Mouse (Mus musculus): ENCODE data around the gene Stard13. TPM values are rescaled to one million over a fixed set of nuclear protein-coding genes. Genes with fewer than 3 reads are reported as not detected.

The Stard13 gene
- total RNA-seq, 2 experiments from 2014 or later, result 9.8 to 10.7 TPM

DNA sequence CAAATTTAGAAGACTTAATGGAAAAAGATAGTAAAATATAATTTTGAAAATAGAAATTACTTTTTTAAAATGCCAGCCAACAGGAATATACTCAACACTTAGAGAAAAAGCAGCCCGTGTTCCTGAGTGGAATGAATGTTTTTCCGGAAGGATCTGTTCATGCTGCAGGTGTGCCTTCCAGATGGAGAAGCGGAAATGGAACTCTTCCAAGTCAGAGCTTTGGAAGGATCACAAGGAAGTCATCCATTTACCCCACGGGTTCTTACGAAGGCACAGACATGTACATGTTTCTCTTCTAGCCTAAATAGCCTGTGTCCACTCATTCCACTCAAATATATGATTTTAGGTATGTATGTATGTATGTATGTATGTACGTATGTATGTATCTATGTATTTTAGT lies 142.6 kb downstream of the Stard13 start:
- intact Hi-C loops (cut with DNase I), result no loop called here
- no peak for DNase-seq (ENCODE audit: extremely low spot score in 1 of 2, low spot score in 2 of 2)

- intact Hi-C loops (cut with DNase I), result no loop called here
- no peak for DNase-seq (ENCODE audit: extremely low spot score in 1 of 2, low spot score in 2 of 2)
These were observed 144.4 kb downstream of the Stard13 start for GRCm38 (mm10) chr5:151089201-151089600.

DNA sequence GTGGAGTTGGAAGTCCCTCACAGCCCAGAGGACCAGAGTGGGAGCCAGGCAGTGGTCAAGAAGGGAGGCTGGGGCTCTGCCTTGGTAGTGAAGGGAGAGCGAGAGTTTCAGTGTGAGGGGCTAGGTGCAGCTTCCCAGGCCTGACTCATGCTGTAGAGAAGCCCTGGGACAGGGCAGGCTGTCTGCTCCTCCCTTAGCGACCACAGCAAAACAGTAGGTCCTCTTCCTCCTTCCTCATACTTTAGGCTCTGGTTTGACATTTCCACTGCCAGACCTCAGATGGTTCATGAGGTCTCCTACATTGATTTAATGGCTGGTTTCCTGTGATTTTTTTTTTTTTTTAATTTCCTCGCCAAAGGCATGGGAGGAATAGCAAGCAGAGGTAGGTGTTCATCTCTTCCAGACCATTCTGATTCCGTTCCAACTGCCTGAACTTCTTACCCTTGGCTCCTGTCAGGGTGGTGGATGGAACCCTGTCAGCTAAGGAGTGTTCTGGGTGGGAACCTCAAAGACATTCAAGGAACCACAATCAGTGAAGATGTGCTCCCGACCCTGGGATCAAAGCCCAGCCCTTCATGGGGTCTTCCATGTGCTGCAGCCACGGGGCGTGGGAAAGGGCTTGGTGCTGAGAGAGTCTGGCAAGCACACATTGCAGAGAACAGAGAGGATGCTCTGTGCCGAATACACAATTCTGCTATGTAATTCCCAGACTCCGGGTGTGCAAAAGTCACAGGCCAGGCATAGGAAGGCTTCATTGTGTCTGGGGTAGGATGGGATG lies 147.0 kb downstream of the Stard13 start:
- peak in 1 of 2 experiments; percentile 63 for DNase-seq (ENCODE audit: extremely low spot score in 1 of 2, low spot score in 2 of 2)

DNA sequence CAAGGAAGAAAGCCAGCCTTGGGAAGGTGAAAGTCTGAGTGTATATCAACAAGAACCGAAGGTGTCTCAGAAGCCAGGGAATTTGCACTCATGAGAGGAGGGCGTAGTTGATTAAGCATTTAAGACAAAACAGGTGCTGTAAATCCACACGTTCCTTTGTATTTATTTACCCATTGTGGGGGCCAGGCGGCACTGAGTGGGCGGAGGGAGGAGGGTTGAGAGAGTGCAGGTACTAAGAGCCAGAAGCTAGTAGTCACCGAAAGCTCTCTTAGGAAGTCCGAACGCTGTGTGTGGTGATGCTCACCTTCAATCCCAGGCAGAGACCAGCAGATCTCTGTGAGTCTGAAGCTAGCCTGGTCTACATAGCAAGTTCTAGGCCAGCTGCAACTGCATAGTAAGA lies 147.9 kb downstream of the Stard13 start:
- intact Hi-C loops (cut with DNase I), result no loop called here
- DNase-seq (ENCODE audit: extremely low spot score in 1 of 2, low spot score in 2 of 2), result no peak

More for the DNA sequence above, 147.0 kb downstream of the Stard13 start:
- intact Hi-C loops (cut with DNase I), result no loop called here

- intact Hi-C loops (cut with DNase I), result no loop called here
- no peak for DNase-seq (ENCODE audit: extremely low spot score in 1 of 2, low spot score in 2 of 2)
These were observed 153.4 kb downstream of the Stard13 start for GRCm38 (mm10) chr5:151080276-151080675.

DNA sequence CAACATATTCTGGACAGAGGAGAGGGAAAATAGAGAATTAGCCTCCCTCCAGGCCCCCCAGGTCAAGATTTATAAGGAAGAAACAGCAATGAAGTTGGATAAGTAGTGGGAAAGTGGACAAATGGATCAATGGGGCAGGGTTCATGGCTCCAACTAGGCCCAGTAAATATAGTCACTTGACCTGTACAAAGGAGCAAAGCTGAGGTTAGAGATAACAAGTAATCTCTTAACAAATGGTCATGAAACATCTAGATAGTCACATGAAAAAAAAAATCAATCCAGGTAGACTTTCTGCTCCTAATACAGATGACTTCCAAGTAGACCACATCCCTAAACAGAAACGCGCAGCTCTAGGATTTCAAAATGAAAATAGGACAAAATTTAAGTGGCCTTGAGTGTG lies 155.7 kb downstream of the Stard13 start:
- no peak for DNase-seq (ENCODE audit: extremely low spot score in 1 of 2, low spot score in 2 of 2)
- intact Hi-C loops (cut with DNase I), result no loop called here

GRCm38 (mm10) chr5:151076917-151077316 lies 156.7 kb downstream of the Stard13 start:
- DNase-seq (ENCODE audit: extremely low spot score in 1 of 2, low spot score in 2 of 2), result no peak
- intact Hi-C loops (cut with DNase I), result no loop called here

DNA sequence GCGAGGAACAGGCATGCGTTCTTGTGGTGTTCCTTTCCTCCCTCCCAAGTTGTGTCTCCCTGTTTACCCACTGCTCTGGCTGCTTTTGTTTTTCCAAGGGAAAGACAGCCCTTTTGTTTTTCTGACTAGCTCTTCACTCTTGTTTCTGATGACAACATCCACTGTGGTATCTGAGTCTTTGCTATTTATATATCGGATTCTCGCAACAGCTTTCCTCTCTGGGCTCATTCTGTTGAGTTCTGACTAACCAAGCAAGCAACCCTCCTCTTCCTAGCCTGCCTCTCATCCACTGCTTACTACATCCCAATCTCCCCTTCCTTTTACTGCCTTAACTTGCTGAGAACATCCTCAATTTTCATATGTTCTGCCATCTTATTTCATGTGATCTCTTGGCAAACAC lies 159.4 kb downstream of the Stard13 start:
- no peak for DNase-seq (ENCODE audit: extremely low spot score in 1 of 2, low spot score in 2 of 2)
- intact Hi-C loops (cut with DNase I), result no loop called here

DNA sequence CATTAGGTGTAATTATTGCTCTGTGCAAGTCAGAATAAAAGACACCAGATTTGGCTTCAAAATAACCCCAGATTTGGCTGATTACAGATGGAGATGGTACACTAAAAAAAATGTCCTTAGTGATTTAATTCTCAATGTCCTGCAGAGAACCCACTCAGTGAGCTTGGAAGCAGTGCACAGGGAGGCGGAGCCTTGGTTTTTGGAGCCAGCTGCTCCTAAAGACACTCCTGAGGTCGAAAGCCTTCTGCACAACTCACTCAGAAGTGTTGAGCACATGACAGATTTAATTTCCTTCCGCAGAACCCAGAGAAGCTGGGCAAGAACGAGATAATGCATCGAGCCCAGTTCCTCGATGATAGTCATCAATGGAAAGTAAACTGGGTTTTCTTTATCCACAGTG lies 162.2 kb downstream of the Stard13 start:
- DNase-seq (ENCODE audit: extremely low spot score in 1 of 2, low spot score in 2 of 2), result no peak
- intact Hi-C loops (cut with DNase I), result no loop called here

GRCm38 (mm10) chr5:151070896-151071295 lies 162.7 kb downstream of the Stard13 start:
- intact Hi-C loops (cut with DNase I), result no loop called here
- DNase-seq (ENCODE audit: extremely low spot score in 1 of 2, low spot score in 2 of 2), result no peak

GRCm38 (mm10) chr5:151069569-151069968 lies 164.1 kb downstream of the Stard13 start:
- intact Hi-C loops (cut with DNase I), result no loop called here
- DNase-seq (ENCODE audit: extremely low spot score in 1 of 2, low spot score in 2 of 2), result no peak

GRCm38 (mm10) chr5:151066016-151066415 lies 167.6 kb downstream of the Stard13 start:
- intact Hi-C loops (cut with DNase I), result no loop called here
- DNase-seq (ENCODE audit: extremely low spot score in 1 of 2, low spot score in 2 of 2), result no peak

GRCm38 (mm10) chr5:151065228-151065627 lies 168.4 kb downstream of the Stard13 start:
- no peak for DNase-seq (ENCODE audit: extremely low spot score in 1 of 2, low spot score in 2 of 2)
- intact Hi-C loops (cut with DNase I), result no loop called here

- intact Hi-C loops (cut with DNase I), result no loop called here
- DNase-seq (ENCODE audit: extremely low spot score in 1 of 2, low spot score in 2 of 2), result no peak
These were observed 171.7 kb downstream of the Stard13 start for GRCm38 (mm10) chr5:151061942-151062341.

GRCm38 (mm10) chr5:151060476-151060875 lies 173.2 kb downstream of the Stard13 start:
- no peak for DNase-seq (ENCODE audit: extremely low spot score in 1 of 2, low spot score in 2 of 2)
- intact Hi-C loops (cut with DNase I), result no loop called here

DNA sequence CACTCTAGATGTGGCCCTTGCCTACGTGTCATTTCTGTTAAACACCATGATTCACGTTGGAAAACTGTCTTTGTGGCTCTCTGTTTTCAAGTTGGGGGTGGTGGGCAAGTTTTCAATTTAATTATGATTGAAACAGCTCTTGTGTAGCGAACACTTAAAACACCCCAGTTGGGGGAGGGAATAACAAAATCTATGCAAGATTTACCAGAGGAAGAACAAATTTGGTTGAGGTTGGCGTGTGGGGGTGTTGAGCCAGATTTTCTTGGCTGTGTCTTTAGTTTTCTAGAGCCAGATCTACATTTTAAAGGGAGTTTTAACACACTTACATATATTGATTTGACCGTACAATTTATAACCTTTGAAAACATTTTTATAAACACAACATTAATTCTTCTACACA lies 173.9 kb downstream of the Stard13 start:
- intact Hi-C loops (cut with DNase I), result no loop called here

GRCm38 (mm10) chr5:151059352-151059751 lies 174.3 kb downstream of the Stard13 start:
- DNase-seq (ENCODE audit: extremely low spot score in 1 of 2, low spot score in 2 of 2), result no peak
- intact Hi-C loops (cut with DNase I), result no loop called here

More for the DNA sequence above, 173.9 kb downstream of the Stard13 start:
- DNase-seq (ENCODE audit: extremely low spot score in 1 of 2, low spot score in 2 of 2), result no peak

- peak in 1 of 2 experiments; percentile 55 for DNase-seq (ENCODE audit: extremely low spot score in 1 of 2, low spot score in 2 of 2)
- intact Hi-C loops (cut with DNase I), result no loop called here
These were observed 175.9 kb downstream of the Stard13 start for GRCm38 (mm10) chr5:151057716-151058115.

- intact Hi-C loops (cut with DNase I), result no loop called here
- DNase-seq (ENCODE audit: extremely low spot score in 1 of 2, low spot score in 2 of 2), result peak in 1 of 2 experiments; percentile 56
These were observed 176.7 kb downstream of the Stard13 start for GRCm38 (mm10) chr5:151056920-151057294.

DNA sequence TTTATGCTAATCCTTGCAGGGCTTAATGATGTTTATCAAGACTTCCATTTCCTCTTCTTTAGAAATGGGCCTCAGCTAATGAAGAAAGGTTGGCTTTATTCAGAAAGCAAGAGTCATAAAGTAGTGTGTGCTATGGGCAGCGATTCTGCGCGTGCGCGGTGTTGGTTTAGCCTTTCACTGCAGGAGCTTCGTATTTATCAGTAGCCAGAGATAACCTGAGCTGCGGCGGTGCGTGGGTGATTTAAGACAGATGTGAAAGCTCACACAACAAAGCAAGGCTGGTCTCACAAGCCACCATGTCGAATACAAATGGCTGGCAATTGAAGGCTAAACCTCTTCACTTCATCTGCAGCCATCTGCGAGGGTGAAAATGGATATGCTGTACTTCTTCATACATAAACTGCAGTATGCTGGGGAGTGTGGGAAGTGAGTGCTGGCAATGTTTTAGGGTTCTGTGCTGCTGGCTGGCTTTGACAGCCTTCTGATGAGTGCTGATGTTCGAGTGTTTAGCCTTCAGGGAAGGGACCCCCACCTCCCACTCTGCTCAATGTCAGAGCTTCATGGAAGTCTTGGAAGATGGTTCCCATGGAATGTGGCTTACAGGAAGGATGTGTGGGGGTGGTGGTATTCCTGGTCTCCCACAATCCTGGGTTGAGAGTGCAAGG lies 177.2 kb downstream of the Stard13 start:
- no peak for DNase-seq (ENCODE audit: extremely low spot score in 1 of 2, low spot score in 2 of 2)
- intact Hi-C loops (cut with DNase I), result no loop called here
